Mouse (Mus musculus) spleen, postnatal 36 days (tissue): ENCODE results near the gene Dnajc8.
"Not testable (repeated sequence)": the region's sequence is repeated elsewhere in the genome, so short reads cannot be mapped to it uniquely, and the experiment has no call there.

ENCODE experiments used
- DNase-seq, 2 experiments: peaks; one replicate each; pipeline ENCODE4 v3.0.0; 2022; ENCODE audit warnings: low spot score in 2 of 2, mixed read lengths in 1 of 2

Gene Dnajc8

GRCm38 (mm10) chr4:132515369-132516155, 19.8 kb upstream of the Dnajc8 start:
- DNase-seq: peak; percentile 94 to 96

- DNase-seq: no peak
Measured at GRCm38 (mm10) chr4:132518066-132518465, 17.3 kb upstream of the Dnajc8 start.

DNA sequence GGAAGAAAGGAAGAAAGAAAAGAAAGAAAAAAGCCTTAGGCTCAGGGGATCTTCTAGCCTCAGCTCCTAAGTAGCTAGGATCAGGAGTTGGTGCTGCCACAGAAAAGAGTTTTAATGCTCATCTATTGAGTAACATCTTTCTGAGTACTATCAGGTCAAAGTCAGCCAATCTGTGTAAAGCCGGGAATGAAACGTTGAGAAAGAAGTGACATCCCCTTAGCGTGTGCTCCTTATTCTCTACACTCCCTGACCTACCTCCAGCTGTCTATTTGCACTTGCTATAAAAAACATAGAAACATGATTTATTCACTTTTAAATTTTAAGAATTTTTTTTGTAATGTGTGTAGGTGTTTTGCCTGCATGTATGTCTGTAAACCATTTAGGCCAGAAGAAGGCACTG, 16.2 kb upstream of the Dnajc8 start:
- DNase-seq: no peak

DNA sequence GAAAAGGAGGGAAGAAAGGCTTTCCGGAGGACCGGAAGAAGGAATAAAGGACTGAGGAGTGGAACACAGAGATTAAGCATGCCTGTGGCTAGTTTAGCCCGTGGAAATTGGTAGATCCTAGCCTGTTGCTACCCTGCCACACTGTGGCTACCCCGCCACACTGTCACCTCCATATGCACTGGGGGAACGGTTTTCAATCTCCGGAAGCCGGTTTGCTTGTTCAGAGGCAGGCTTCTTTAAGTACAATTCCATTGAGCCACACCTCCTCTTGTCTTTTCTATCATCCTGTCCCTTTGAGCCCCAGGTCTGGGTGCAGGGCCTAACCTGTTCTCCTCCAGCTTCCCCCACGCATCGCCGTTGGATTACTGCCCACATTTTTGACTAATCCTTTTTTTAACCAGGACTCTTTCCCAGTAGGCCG, 11.0 kb upstream of the Dnajc8 start:
- no peak for DNase-seq

GRCm38 (mm10) chr4:132524808-132525207, 10.5 kb upstream of the Dnajc8 start:
- DNase-seq: no peak

- no peak for DNase-seq
Measured at GRCm38 (mm10) chr4:132526678-132527077, 8.7 kb upstream of the Dnajc8 start.

GRCm38 (mm10) chr4:132527917-132528522, 7.3 kb upstream of the Dnajc8 start:
- no peak for DNase-seq

DNA sequence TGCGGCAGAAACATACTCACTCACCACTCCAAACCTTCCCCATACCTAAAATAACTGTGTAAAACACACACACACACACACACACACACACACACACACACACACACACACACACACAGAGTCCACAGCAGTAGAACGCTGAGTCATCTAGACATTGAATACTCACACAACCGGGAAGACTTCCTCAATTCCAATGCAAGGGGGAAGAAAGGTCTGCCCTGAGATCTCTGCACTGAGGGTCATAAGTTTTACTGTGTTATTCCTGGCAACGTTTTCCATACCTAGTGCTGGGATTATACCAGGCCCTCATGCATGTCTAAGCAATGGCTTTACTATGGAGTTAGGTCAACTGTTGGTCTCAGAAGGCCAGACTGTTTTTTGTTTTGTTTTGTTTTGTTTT, 6.0 kb upstream of the Dnajc8 start:
- DNase-seq: no peak

- DNase-seq: peak in 1 of 2 experiments; percentile 49
Measured at GRCm38 (mm10) chr4:132530033-132530804, 5.1 kb upstream of the Dnajc8 start.

GRCm38 (mm10) chr4:132532496-132532895, 2.9 kb upstream of the Dnajc8 start:
- DNase-seq: peak; percentile 29 to 65

- DNase-seq: peak; percentile 88 to 92
Measured at GRCm38 (mm10) chr4:132532981-132533916, 2.1 kb upstream of the Dnajc8 start, which contains the start of gene Atpif1. TSS of gene Atpif1 (minus strand) at chr4:132533659.

GRCm38 (mm10) chr4:132539481-132539880, 4.1 kb downstream of the Dnajc8 start:
- DNase-seq: no peak

GRCm38 (mm10) chr4:132541413-132541812, 6.1 kb downstream of the Dnajc8 start:
- no peak for DNase-seq

- DNase-seq: no peak
Measured at GRCm38 (mm10) chr4:132542724-132543123, 7.4 kb downstream of the Dnajc8 start.

GRCm38 (mm10) chr4:132545851-132546250, 10.5 kb downstream of the Dnajc8 start:
- DNase-seq: peak; percentile 64 to 67

DNA sequence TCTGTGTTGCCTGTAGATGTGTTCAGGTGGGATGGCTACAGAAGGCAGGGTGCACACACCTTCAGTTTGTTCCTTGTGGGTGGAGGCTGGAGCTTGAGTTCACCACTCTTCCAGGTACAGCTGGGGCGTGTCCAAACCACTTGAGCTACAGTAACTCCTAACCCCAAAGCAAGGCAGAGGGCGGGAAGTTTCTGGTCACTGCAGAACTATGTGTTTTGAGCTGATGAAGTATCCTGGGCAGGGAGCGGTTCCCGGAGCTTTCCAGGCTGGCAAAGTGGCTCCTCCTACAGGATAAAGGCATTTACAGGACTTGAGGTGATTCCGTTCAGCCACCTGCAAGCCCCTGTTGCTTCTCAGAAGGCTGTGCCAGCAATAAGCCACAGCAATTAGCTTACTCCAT, 18.9 kb downstream of the Dnajc8 start:
- no peak for DNase-seq

DNA sequence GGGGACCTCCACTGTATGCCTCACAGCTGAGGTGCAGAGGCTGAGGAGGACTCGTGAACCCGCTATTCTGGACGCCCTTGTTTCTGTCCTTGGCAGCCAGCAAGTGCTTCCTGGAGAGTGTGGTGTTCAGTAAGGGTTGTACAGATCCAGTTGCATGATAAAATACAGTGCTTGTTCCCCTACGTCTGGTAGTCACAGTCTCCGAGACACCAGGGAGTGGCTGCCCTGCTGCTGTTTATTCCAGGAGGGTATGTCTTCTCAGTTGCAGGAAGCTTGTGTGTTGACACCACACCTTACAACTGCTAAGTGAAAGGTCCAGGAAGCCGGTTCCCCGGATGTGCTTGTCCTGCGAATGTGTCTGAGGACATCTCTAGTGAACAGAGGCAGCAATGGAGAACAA, 19.3 kb downstream of the Dnajc8 start:
- DNase-seq: no peak

- not testable (repeated sequence) for DNase-seq
Measured at GRCm38 (mm10) chr4:132555550-132555949, 20.2 kb downstream of the Dnajc8 start.

DNA sequence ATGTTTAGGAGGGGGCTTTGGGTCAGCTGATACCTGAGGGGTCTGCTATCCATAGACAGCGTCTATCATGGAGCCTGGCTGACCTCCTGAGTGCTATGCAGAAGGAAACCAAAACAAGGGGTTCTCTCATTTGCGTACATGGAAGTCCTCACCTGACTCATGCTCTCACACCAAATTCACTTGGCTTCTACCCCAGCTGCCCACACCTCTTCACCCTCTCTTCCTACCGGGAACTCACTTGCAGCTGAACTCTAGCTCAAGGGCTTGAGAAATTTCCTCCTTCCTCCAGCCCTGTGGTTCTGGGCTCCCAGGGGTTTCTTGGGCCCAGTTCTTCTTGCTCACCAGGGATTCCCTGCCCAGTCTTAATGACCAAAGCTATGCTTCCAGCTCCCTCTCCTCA, 27.9 kb downstream of the Dnajc8 start:
- no peak for DNase-seq

- DNase-seq: peak; percentile 56 to 68
Measured at GRCm38 (mm10) chr4:132563965-132564364, 28.6 kb downstream of the Dnajc8 start, which contains the start of gene Ptafr. TSS of gene Ptafr (plus strand) at chr4:132564067.

DNA sequence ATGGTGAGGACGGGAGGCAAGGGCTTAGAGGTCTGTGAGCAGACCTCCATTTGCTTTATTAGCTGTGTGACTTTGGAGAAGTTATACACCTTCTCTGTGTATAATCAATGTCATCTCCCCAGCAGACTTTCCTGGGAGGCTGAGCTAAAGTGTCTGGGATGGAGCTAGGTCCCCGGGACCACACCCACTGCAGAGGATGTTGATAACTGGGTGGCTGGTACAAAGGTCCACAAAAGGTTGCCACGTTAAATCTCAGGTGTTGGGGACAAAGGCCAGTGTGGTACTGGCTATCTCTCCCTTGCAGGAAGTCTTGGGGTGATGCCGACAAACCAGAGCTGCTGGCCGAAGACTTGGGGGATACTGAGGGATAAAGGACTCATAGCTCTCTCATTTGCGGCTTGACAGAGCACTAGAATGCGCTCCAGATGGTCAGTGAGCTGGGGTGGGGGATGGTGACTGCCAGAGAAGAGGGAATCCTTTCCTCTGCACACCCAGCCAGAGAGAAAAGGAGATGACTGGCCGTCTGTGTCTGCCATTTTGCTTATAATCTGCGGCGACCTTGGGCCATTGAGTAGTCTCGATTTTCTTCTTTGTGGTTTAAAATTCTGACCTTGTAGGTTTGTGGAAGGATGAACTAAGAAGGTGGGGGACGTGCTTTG, 29.9 kb downstream of the Dnajc8 start:
- DNase-seq: no peak
